15 mouse cellular contexts compared by ENCODE assay signal in the genomic region with DNA sequence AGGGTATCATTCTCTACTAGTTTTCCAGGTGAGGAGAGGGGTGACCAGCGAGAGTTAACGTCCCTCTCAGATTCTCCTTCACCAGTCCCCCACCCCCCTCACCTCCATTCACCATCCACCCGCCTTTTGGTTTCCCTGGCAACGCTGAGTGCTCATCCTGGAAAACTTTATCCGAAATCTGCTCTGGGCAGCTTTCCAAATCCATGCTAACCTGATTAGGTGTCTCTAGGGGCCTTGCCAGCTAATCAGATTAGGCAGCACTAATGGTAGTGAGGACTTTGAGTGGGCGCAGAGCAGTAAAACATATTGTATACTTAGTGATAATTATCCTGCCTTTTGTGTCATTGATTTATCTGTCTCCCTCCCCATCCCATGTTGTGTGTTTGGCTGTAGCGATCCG. TPM values are rescaled to one million over a fixed set of nuclear protein-coding genes. Genes with fewer than 3 reads are reported as not detected.
DNase-seq lines count a peak whose midpoint lies in the region; ATAC-seq and TF ChIP-seq lines count a peak whose summit lies in the region.
"Had no signal": no experiment of that assay in that cellular context is flagged by ENCODE, and none has a peak within 500 bp of the region (broad histone marks: within the 10 kb centered on the region; RNA-seq: fewer than 3 reads in every experiment).

No protein-coding gene starts in this region.

- peak; percentile 59 for DNase-seq in intestine, embryonic 14.5 days (ENCODE audit: low spot score)
- peak; percentile 39 for DNase-seq in embryonic facial prominence, embryonic 10.5 days (ENCODE audit: low spot score)
- peak; percentile 58 to 67 for DNase-seq in layer of hippocampus, adult 2 months (ENCODE audit: low spot score in 2 of 2)
- no peak for DNase-seq in lung, postnatal 0 days (ENCODE audit: low spot score)
- DNase-seq: kidney, postnatal 10 days; liver; thymus, postnatal 36 days had no signal

- 45% methylated on average over 8 of the region's 8 CpGs for WGBS in intestine, embryonic 14.5 days
- WGBS in intestine, postnatal 0 days, result 55% methylated on average over 8 of the region's 8 CpGs
- 56% methylated on average over 8 of the region's 8 CpGs for WGBS in embryonic facial prominence, embryonic 10.5 days
- 27% methylated on average over 8 of the region's 8 CpGs for WGBS in neural tube, embryonic 15.5 days
- WGBS in kidney, embryonic 14.5 days, result 54% methylated on average over 8 of the region's 8 CpGs
- WGBS in lung, postnatal 0 days, result 43% methylated on average over 8 of the region's 8 CpGs

- no peaks in the 10 kb centered on the region for H3K9me3 ChIP-seq in intestine, embryonic 14.5 days (ENCODE audit: control insufficient read depth, low read length)
- H3K9me3 ChIP-seq in intestine, postnatal 0 days (ENCODE audit: control insufficient read depth), result no peaks in the 10 kb centered on the region
- no peaks in the 10 kb centered on the region for H3K9me3 ChIP-seq in embryonic facial prominence, embryonic 10.5 days
- H3K9me3 ChIP-seq in neural tube, embryonic 15.5 days (replicated peaks), result no peaks in the 10 kb centered on the region
- H3K9me3 ChIP-seq in kidney, embryonic 14.5 days (ENCODE audit: control insufficient read depth, low read length), result no peaks in the 10 kb centered on the region
- no peaks in the 10 kb centered on the region for H3K9me3 ChIP-seq in lung, postnatal 0 days (ENCODE audit: low read length)
- H3K9me3 ChIP-seq: heart, embryonic 15.5 days; megakaryocyte, embryonic 14.5 days had no signal

- no peak overlapping the region for H3K4me3 ChIP-seq in intestine, embryonic 14.5 days (ENCODE audit: low read depth, low read length)
- H3K4me3 ChIP-seq in intestine, postnatal 0 days (ENCODE audit: low read depth, low read length), result no peak overlapping the region
- H3K4me3 ChIP-seq in embryonic facial prominence, embryonic 10.5 days, result no peak overlapping the region
- no peak overlapping the region for H3K4me3 ChIP-seq in layer of hippocampus, adult 2 months
- H3K4me3 ChIP-seq in neural tube, embryonic 15.5 days (replicated peaks), result no peak overlapping the region
- H3K4me3 ChIP-seq in kidney, embryonic 14.5 days (ENCODE audit: low read length), result no peak overlapping the region
- H3K4me3 ChIP-seq in lung, postnatal 0 days (ENCODE audit: low read depth, low read length), result no peak overlapping the region
- H3K4me3 ChIP-seq: heart, embryonic 15.5 days; megakaryocyte, embryonic 14.5 days had no signal

- TF ChIP-seq EP300 in lung, postnatal 0 days (IDR thresholded peaks at IDR 0.05), result no peak

- H3K4me2 ChIP-seq in intestine, embryonic 14.5 days (ENCODE audit: low read length), result no peak overlapping the region
- no peak overlapping the region for H3K4me2 ChIP-seq in intestine, postnatal 0 days (replicated peaks; ENCODE audit: low read depth)
- H3K4me2 ChIP-seq in neural tube, embryonic 15.5 days, result no peak overlapping the region
- no peak overlapping the region for H3K4me2 ChIP-seq in kidney, embryonic 14.5 days (replicated peaks; ENCODE audit: low read depth, low read length)
- H3K4me2 ChIP-seq in lung, postnatal 0 days (replicated peaks; ENCODE audit: low read depth, low read length), result no peak overlapping the region
- H3K4me2 ChIP-seq: heart, embryonic 15.5 days had no signal

- H3K9ac ChIP-seq in intestine, embryonic 14.5 days (ENCODE audit: low read length), result no peak overlapping the region
- H3K9ac ChIP-seq in intestine, postnatal 0 days (ENCODE audit: low read depth, low read length), result no peak overlapping the region
- no peak overlapping the region for H3K9ac ChIP-seq in neural tube, embryonic 15.5 days (replicated peaks)
- no peak overlapping the region for H3K9ac ChIP-seq in kidney, embryonic 14.5 days (ENCODE audit: low read depth, low read length)
- H3K9ac ChIP-seq in lung, postnatal 0 days (replicated peaks; ENCODE audit: low read depth), result no peak overlapping the region
- H3K9ac ChIP-seq: heart, embryonic 15.5 days had no signal

- H3K27me3 ChIP-seq in intestine, embryonic 14.5 days (replicated peaks; ENCODE audit: control insufficient read depth, insufficient read depth, low read length), result no peaks in the 10 kb centered on the region
- H3K27me3 ChIP-seq in intestine, postnatal 0 days (replicated peaks; ENCODE audit: control insufficient read depth, insufficient read depth, low read length), result no peaks in the 10 kb centered on the region
- H3K27me3 ChIP-seq in embryonic facial prominence, embryonic 10.5 days (replicated peaks; ENCODE audit: low read depth, poor library complexity, severe bottlenecking), result no peaks in the 10 kb centered on the region
- H3K27me3 ChIP-seq in neural tube, embryonic 15.5 days (replicated peaks), result no peaks in the 10 kb centered on the region
- no peaks in the 10 kb centered on the region for H3K27me3 ChIP-seq in kidney, embryonic 14.5 days (ENCODE audit: control insufficient read depth, insufficient read depth, low read length)
- H3K27me3 ChIP-seq in lung, postnatal 0 days (replicated peaks; ENCODE audit: insufficient read depth, low read length), result no peaks in the 10 kb centered on the region
- H3K27me3 ChIP-seq: heart, embryonic 15.5 days; megakaryocyte, embryonic 14.5 days had no signal

- H3K4me1 ChIP-seq in intestine, embryonic 14.5 days (replicated peaks; ENCODE audit: control insufficient read depth, insufficient read depth, low read length), result no peaks in the 10 kb centered on the region
- no peaks in the 10 kb centered on the region for H3K4me1 ChIP-seq in intestine, postnatal 0 days (replicated peaks; ENCODE audit: control insufficient read depth, insufficient read depth, low read length)
- peaks cover 37% of the 10 kb centered on the region for H3K4me1 ChIP-seq in embryonic facial prominence, embryonic 10.5 days
- H3K4me1 ChIP-seq in neural tube, embryonic 15.5 days, result peaks cover 33% of the 10 kb centered on the region
- 0 out of 2 replicates have a peak, but pooled peaks cover 7% of the 10 kb centered on the region for H3K4me1 ChIP-seq in kidney, embryonic 14.5 days (ENCODE audit: control insufficient read depth, insufficient read depth, low read length)
- no peaks in the 10 kb centered on the region for H3K4me1 ChIP-seq in lung, postnatal 0 days (ENCODE audit: insufficient read depth, low read depth, low read length)

- no peak overlapping the region for H3K27ac ChIP-seq in intestine, embryonic 14.5 days (ENCODE audit: low read depth)
- H3K27ac ChIP-seq in intestine, postnatal 0 days (ENCODE audit: low read depth, low read length), result no peak overlapping the region
- H3K27ac ChIP-seq in embryonic facial prominence, embryonic 10.5 days (replicated peaks), result no peak overlapping the region
- peak overlapping the region; percentile 78 for H3K27ac ChIP-seq in layer of hippocampus, adult 2 months
- no peak overlapping the region for H3K27ac ChIP-seq in neural tube, embryonic 15.5 days (replicated peaks)
- H3K27ac ChIP-seq in kidney, embryonic 14.5 days (ENCODE audit: low read depth, low read length), result no peak overlapping the region
- no peak overlapping the region for H3K27ac ChIP-seq in lung, postnatal 0 days (ENCODE audit: low read length)
- H3K27ac ChIP-seq: heart, embryonic 15.5 days had no signal

- TF ChIP-seq CTCF in intestine, postnatal 0 days (IDR thresholded peaks at IDR 0.05; ENCODE audit: low read depth), result no peak
- TF ChIP-seq CTCF in layer of hippocampus, adult 2 months (conservative IDR thresholded peaks at IDR 0.05), result no peak
- no peak for TF ChIP-seq CTCF in lung, postnatal 0 days (IDR thresholded peaks at IDR 0.05)

- H3K36me3 ChIP-seq in intestine, embryonic 14.5 days (ENCODE audit: control insufficient read depth, insufficient read depth, low read length), result peaks cover 5% of the 10 kb centered on the region; the same call in 1 of the 2 replicates
- 0 out of 2 replicates have a peak, but pooled peaks cover 3% of the 10 kb centered on the region for H3K36me3 ChIP-seq in intestine, postnatal 0 days (ENCODE audit: control insufficient read depth, insufficient read depth)
- H3K36me3 ChIP-seq in embryonic facial prominence, embryonic 10.5 days (replicated peaks), result peaks cover 27% of the 10 kb centered on the region
- peaks cover 11% of the 10 kb centered on the region; the same call in 1 of the 2 replicates for H3K36me3 ChIP-seq in neural tube, embryonic 15.5 days
- peaks cover 6% of the 10 kb centered on the region; the same call in 1 of the 2 replicates for H3K36me3 ChIP-seq in kidney, embryonic 14.5 days (ENCODE audit: control insufficient read depth, insufficient read depth, low read length)
- no peaks in the 10 kb centered on the region for H3K36me3 ChIP-seq in lung, postnatal 0 days (ENCODE audit: insufficient read depth, low read length)
- H3K36me3 ChIP-seq: heart, embryonic 15.5 days had no signal

- no peak; the same call in 1 of the 2 replicates for ATAC-seq in intestine, embryonic 14.5 days (replicated peaks; ENCODE audit: low FRiP score, low TSS enrichment, low read depth)
- ATAC-seq in intestine, postnatal 0 days, result no peak
- ATAC-seq in neural tube, embryonic 15.5 days (ENCODE audit: low FRiP score), result peak; percentile 66
- ATAC-seq in CD4-positive, CD25-positive, alpha-beta regulatory T cell, adult 4 months, result no peak
- no peak for ATAC-seq in kidney, embryonic 14.5 days (ENCODE audit: low FRiP score, low TSS enrichment)
- no peak for ATAC-seq in lung, postnatal 0 days

RNA-seq across cellular contexts. Expression of gene Phox2a, which starts 45.4 kb away (rescaled TPM):
- 6.9 and 7.5 TPM in 2 replicates for polyA plus RNA-seq in intestine, embryonic 14.5 days (2014; fragmentation: Nextera tagmentation; extraction: Ambion mirVana)
- polyA plus RNA-seq in intestine, postnatal 0 days (2015; fragmentation: Nextera tagmentation; extraction: Ambion mirVana), result 2.7 and 3.2 TPM in 2 replicates
- polyA plus RNA-seq in embryonic facial prominence, embryonic 10.5 days (2016; fragmentation: Nextera tagmentation; extraction: Ambion mirVana), result 0.26 and 1.2 TPM in 2 replicates
- total RNA-seq in layer of hippocampus, adult 2 months (2021), result not detected
- 1.6 and 1.9 TPM in 2 replicates for polyA plus RNA-seq in neural tube, embryonic 15.5 days (2015; fragmentation: Nextera tagmentation; extraction: Ambion mirVana)
- not detected for polyA plus RNA-seq in CD4-positive, CD25-positive, alpha-beta regulatory T cell, adult 4 months (2017; shearing (Covaris generic))
- not detected in 2 replicates for polyA plus RNA-seq in kidney, embryonic 14.5 days (2014; fragmentation: Nextera tagmentation; extraction: Ambion mirVana)
- not detected in 2 replicates for polyA plus RNA-seq in lung, postnatal 0 days (2015; fragmentation: Nextera tagmentation; extraction: Ambion mirVana)
- total RNA-seq: common myeloid progenitor, adult 5-6 weeks had no signal
- polyA plus RNA-seq: frontal cortex, adult 2 months had no signal
